Mouse (Mus musculus) granulocyte monocyte progenitor cell, adult 5-6 weeks (primary cell): Measurements from ENCODE around the gene Cdc42ep1. TPM values are rescaled to one million over a fixed set of nuclear protein-coding genes. Genes with fewer than 3 reads are reported as not detected.

Source experiments
- ATAC-seq: replicated peaks from 2 replicates; pipeline ENCODE4 v1.8.0; 2016; ENCODE audit warnings: mild to moderate bottlenecking, moderate TSS enrichment, inconsistent platforms; ENCODE audit not compliant: poor library complexity, severe bottlenecking
- total RNA-seq, 2 experiments: library from RNA; stranded (forward) in 1 of 2; stranded (reverse) in 1 of 2; fragments of 200-712, 200-1000 nt in 1 of 2; fragments of >200 nt in 1 of 2; fragmentation: Nextera tagmentation in 1 of 2; gene quantifications; 2 replicates each; pipeline ENCODE4 v1.2.3; 2014 to 2017

Gene Cdc42ep1
- total RNA-seq, 2 experiments from 2014 or later: not detected

GRCm38 (mm10) chr15:78873803-78874435 is 31.5 kb downstream of the Cdc42ep1 start:
- no peak for ATAC-seq

- no peak for ATAC-seq
These were observed 32.6 kb downstream of the Cdc42ep1 start for GRCm38 (mm10) chr15:78874989-78875388.

- ATAC-seq: no peak
These were observed 33.1 kb downstream of the Cdc42ep1 start for GRCm38 (mm10) chr15:78875537-78875936.

GRCm38 (mm10) chr15:78876258-78876696 is 33.9 kb downstream of the Cdc42ep1 start:
- ATAC-seq: peak; percentile 33

GRCm38 (mm10) chr15:78876991-78877809 is 34.8 kb downstream of the Cdc42ep1 start, which contains the start of gene Gga1:
Gene Gga1, plus strand, starts transcription at chr15:78877190.
- peak; percentile 55 for ATAC-seq

GRCm38 (mm10) chr15:78877810-78878390 is 35.5 kb downstream of the Cdc42ep1 start:
- no peak for ATAC-seq

GRCm38 (mm10) chr15:78878792-78879516 is 36.5 kb downstream of the Cdc42ep1 start:
- ATAC-seq: peak; percentile 70

GRCm38 (mm10) chr15:78880432-78880831 is 38.0 kb downstream of the Cdc42ep1 start:
- ATAC-seq: no peak

- ATAC-seq: no peak
These were observed 39.4 kb downstream of the Cdc42ep1 start for GRCm38 (mm10) chr15:78881828-78882227.

- no peak for ATAC-seq
These were observed 47.0 kb downstream of the Cdc42ep1 start for GRCm38 (mm10) chr15:78889401-78889853.

GRCm38 (mm10) chr15:78892440-78892839 is 50.0 kb downstream of the Cdc42ep1 start:
- ATAC-seq: no peak

GRCm38 (mm10) chr15:78894726-78895125 is 52.3 kb downstream of the Cdc42ep1 start:
- ATAC-seq: peak; percentile 32

- ATAC-seq: peak; percentile 13
These were observed 53.3 kb downstream of the Cdc42ep1 start for GRCm38 (mm10) chr15:78895741-78896140.

GRCm38 (mm10) chr15:78896149-78896548 is 53.7 kb downstream of the Cdc42ep1 start:
- peak; percentile 50 for ATAC-seq

GRCm38 (mm10) chr15:78897488-78897887 is 55.1 kb downstream of the Cdc42ep1 start:
- ATAC-seq: no peak

- no peak for ATAC-seq
These were observed 56.1 kb downstream of the Cdc42ep1 start for GRCm38 (mm10) chr15:78898507-78899001.

GRCm38 (mm10) chr15:78899409-78899739 is 57.0 kb downstream of the Cdc42ep1 start, which contains the start of gene Gm49510:
Gene Gm49510, plus strand, starts transcription at chr15:78899667.
- ATAC-seq: no peak

GRCm38 (mm10) chr15:78899740-78900584 is 57.5 kb downstream of the Cdc42ep1 start, which contains the start of gene Sh3bp1:
Gene Sh3bp1, plus strand, starts transcription at chr15:78899768.
- ATAC-seq: peak; percentile 10; the same call in 1 of the 2 replicates
